Mouse (Mus musculus) kidney, adult 2 months (tissue): ENCODE results near the gene Ubxn6.

ENCODE experiments used
- CTCF ChIP-seq: fragments of 200-500 bp; conservative IDR thresholded peaks from 2 replicates; pipeline ENCODE4 v1.5.1; 2011; ENCODE audit warnings: low read depth, mild to moderate bottlenecking, control low read depth, low read length, moderate library complexity, mixed read lengths; ENCODE audit not compliant: insufficient read depth, insufficient read length
- POLR2A ChIP-seq: fragments of 200-500 bp; IDR thresholded peaks from one replicate; pipeline ENCODE4 v1.6.1; 2011; ENCODE audit warnings: low read depth, low read length, control low read depth

GRCm38 (mm10) chr17:56071126-56071525, 3.7 kb downstream of the Ubxn6 start:
- TF ChIP-seq POLR2A (no peak), CTCF (no peak)
